Mouse (Mus musculus) retina, postnatal 1 day (tissue): Measurements from ENCODE around the gene Ifngr2.

Experiments
- DNase-seq: peaks from one replicate; pipeline ENCODE4 v3.0.0-alpha.2; 2012

Ifngr2 gene

DNA sequence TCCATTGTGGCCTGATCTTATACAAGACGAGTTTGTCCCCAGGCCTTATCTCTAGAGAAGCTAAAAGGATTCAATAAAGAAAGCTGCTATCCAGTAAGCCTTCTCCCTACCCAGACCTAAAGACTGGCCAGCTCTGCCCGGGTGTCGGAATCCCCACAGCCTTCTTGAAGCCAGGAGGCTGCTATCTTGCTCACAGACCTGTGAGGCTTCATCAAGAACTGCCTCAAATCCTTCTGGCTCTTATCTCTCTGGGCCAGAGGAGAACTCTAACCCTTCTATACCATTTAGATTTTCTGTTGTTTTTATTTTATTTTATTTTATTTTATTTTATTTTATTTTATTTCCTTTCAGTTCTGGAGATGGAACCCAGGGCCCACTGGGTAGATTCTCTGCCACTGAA, 9.8 kb upstream of the Ifngr2 start:
- no peak for DNase-seq

DNA sequence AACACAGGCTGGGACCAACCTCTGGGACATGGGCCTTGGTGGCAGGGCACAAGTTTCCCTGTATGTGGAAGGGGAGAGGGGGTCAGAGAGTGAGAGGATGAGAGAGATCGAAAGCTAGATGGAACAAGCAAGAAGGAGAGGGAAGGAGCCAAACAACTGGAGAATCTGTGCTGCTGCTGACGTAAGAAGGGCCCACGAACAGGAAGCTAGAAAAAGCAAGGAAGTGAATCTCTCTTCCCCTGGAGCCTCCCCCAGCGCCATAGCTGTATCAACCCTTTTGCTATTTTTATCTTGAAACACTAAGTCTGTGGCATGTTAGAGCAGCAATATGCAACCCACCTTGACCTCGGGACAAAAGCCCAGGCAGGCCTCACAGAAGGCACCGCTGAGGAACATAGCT, 8.8 kb upstream of the Ifngr2 start:
- no peak for DNase-seq

DNA sequence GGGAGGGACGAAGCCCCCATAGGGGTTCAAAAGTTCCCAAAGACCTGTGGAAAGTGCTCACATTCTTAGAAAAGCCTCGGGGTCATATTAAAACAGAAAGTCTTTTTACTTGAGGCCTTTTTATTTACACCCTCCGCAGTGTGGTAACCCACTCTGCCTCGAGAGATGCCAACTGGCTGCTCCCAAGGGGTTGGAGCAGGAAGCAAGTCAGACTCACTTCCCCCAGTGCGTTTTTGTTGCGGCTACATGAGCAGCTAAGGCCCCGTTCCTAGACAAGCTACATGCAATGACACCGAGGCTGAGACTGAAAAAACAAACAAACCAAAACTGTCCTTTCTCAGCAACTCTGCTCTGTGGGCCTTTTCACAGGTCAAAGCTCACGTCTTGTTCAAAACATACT, 8.4 kb upstream of the Ifngr2 start:
- no peak for DNase-seq

GRCm38 (mm10) chr16:91541573-91542081, 5.2 kb upstream of the Ifngr2 start:
- peak; percentile 66 for DNase-seq

GRCm38 (mm10) chr16:91543619-91544018, 3.3 kb upstream of the Ifngr2 start:
- no peak for DNase-seq

DNA sequence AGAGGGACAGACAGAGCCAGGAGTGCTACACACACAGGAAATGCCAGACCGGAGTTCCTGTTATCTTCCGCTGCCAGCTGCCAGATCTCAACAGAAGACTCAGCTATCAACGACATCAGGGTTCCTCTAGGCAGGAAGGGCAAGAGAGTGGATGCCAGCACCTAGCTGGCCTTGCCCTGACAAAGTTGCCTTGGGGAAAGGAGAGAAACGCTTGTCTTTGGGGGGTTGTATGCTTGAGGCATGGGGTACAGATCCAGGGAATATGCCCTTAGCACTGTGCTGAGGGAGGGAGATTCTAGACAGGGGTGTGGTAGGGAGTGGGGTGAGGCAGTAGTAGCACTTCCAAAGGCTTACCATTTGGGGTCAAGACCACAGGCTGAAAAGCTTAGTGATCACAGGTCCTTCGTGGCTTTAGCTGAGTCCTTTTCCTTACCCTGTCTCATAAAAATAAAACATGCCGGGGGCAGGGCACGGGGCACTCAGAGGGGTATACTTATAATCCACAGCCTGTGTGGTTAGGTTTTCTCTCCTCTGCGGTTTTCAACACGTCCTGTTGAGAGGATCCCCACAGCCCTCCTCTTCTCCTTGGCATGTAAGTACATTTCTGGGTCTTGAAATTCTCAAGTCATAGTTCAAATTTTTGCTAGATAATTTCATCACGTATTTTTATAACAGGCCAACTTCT, 1.1 kb upstream of the Ifngr2 start:
- DNase-seq: no peak

DNA sequence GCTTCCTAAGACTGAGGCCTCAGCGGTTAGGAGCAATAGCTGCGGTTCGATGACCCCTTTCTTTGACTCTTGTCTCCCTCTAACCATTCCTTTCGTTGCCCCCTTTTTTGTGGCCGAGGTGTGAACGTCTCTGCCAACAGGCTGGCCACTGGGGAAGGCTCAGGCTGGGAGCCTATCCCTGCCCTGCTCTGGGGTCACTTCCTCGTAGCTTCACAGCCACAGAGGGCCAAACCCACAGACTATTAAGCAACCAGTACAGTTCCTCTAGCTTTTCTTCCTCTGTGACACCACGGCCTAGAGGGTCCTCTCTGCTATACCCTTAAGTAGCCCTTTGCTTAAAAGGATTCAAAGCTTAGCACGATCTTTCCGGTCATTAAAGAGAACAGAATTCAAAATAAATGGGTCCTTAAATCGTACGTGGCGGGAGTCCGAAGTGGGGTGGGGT, 459 bp upstream of the Ifngr2 start:
- no peak for DNase-seq

GRCm38 (mm10) chr16:91547974-91548373, 1.1 kb downstream of the Ifngr2 start:
- DNase-seq: no peak

DNA sequence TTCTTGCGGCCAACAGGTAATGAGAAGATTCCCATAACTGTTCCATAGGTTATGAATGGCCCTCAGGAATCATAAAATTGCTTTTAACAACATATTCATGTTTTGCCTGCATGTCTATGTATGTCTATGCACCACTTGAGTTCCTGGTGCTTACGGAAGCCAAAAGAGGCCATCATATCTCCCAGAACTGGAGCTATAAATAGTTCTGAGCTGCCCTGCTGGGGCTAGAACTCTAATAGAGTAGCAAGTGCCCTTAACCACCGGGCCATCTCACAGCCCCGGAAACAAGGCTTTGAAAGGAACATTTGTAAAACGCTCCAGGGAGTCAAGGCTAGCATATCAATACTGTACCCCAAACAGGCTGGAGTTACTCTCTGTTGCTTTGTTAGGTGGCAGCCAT, 1.7 kb downstream of the Ifngr2 start:
- DNase-seq: no peak

GRCm38 (mm10) chr16:91548996-91549395, 2.1 kb downstream of the Ifngr2 start:
- DNase-seq: no peak

DNA sequence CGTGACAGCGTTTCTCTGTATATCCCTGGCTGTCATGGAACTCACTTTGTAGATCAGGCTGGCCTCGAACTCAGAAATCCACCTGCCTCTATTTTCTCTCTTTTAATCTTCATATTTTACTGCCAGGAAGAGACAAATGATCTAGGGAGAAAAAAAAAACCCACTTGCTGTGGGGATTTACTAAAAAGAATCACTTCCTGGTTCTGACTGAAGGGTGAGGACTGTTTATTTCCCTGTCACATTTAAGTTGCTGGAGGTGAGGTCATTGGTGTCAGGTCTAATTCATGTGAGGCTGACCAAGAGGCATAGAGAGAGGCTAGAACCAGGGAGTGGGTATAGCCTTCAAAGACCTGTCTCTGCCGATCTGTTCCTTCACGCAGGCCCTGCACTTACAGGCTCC, 2.7 kb downstream of the Ifngr2 start:
- DNase-seq: peak; percentile 23

GRCm38 (mm10) chr16:91551081-91551524, 4.2 kb downstream of the Ifngr2 start:
- no peak for DNase-seq

DNA sequence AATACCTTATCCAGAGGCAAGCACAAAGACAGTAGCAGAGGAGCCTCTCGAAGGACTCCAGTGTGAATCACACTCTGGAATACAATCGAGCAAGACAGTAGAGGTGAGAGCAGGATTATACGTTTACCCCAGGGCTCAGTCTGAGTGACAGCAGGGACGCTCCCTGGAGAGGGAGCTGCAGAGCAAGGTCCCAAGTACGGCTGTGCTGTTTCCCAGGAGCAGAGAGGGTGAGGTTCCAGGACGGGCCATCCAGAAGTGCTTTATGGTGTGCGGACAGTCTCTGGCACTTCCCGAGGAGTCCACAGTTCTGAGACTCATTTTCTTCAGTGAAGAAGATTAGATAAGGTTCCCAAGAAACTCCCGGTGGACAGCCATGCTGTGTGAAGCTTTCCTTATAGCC, 5.2 kb downstream of the Ifngr2 start:
- peak; percentile 31 for DNase-seq

DNA sequence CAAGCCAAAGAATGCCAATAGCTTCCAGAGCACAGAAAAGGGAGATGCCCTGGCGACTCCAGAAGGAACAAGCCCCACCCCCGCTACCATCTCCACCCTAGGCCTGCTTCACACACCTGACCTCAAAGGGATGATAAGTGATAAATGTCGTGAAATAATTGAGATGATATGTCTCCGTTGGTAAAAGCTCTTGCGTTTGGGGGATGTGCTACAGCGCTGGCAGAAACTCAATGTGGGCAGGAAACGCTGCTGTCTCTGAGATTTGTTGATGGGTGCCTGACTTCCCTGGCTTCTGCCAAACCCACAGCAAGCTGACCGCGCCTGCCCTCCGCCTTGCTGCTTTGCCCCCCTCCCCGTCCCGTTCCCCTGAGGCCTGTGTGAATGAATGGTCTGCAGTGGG, 6.8 kb downstream of the Ifngr2 start:
- no peak for DNase-seq

DNA sequence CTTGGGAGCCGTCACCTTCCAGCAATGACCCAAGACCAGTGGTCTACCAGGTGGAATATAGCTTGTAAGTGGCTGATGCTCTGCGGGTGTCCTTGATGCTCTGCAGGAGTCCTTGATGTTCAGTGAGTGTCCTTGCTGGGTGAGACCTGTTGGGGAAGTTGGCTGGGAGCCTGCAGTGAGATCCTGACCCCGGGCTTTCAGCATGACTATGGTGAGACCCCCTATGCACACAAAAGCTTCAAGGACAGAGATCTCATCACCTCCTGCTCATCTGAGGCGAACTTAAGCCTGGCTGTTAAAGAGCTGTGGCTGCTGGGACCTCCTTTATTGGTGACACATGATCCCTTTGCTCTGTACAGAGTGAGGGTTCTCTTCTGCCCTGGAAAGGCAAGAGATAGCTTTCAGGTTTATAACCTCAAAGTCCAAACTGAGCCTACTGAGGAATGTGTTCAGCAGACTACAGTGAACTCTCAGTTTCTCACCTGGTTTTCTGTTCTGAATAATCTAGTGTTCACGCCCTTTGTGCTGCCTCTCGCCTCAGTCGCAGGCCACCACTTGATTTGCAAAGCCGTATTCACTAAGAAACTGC, 8.2 kb downstream of the Ifngr2 start:
- no peak for DNase-seq

- DNase-seq: no peak
These were observed 9.8 kb downstream of the Ifngr2 start for GRCm38 (mm10) chr16:91556659-91557058.

- no peak for DNase-seq
These were observed 10.3 kb downstream of the Ifngr2 start for GRCm38 (mm10) chr16:91557214-91557613.

GRCm38 (mm10) chr16:91557693-91558092, 10.8 kb downstream of the Ifngr2 start:
- DNase-seq: no peak

- DNase-seq: peak; percentile 78
These were observed 14.2 kb downstream of the Ifngr2 start for GRCm38 (mm10) chr16:91561099-91561498.

DNA sequence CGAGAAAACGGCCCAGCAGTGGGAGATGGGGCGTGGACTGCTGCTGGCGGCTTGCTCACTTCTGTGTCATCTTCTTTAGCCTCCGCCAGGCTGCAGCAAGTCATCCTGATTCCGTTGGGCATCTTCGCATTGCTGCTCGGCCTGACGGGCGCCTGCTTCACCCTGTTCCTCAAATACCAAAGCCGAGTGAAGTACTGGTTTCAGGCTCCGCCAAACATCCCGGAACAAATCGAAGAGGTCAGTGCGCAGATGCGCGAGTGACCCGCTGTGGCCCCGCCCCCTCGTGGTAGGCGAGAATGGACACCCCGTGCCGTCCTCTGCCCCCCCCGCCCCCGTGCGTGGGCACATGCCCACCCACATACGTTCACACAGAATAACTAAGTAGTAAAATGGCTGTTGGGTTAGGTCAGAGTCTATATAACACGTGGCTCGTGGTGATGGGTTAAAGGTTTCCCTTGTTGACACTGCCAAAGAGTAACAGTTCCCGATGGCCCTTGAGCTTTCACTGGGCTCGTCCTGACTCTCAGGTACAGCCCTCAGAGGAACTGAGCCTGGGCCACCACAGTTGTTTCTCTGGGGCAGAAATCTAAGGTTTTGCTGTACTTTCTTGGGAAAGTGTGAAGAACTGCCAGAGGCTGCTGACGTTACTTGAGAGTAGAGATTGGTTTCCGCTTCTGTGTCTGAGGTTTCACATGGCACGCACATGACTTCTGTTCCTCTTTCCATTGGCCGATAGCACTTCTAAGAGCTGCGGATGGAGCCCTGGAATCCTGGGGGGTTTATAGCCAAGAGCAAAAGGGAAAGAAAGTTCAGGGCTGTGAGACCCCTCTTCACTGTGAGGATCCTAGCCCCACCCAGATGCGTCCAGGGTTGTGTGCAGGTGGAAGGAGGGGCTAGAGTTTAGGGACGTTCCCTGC, 14.9 kb downstream of the Ifngr2 start:
- DNase-seq: no peak

- no peak for DNase-seq
These were observed 17.9 kb downstream of the Ifngr2 start for GRCm38 (mm10) chr16:91564580-91565291.

GRCm38 (mm10) chr16:91565292-91565951, 18.6 kb downstream of the Ifngr2 start:
- DNase-seq: no peak
